9 mouse cellular contexts compared by ENCODE assay signal in genomic region chr5:117134889-117135456, GRCm38 (mm10). TPM values are rescaled to one million over a fixed set of nuclear protein-coding genes. Genes with fewer than 3 reads are reported as not detected.
DNase-seq lines count a peak whose midpoint lies in the region; ATAC-seq and TF ChIP-seq lines count a peak whose summit lies in the region.
"Had no signal": no experiment of that assay in that cellular context is flagged by ENCODE, and none has a peak within 500 bp of the region (broad histone marks: within the 10 kb centered on the region; RNA-seq: fewer than 3 reads in every experiment).

No protein-coding gene starts in this region.

- TF ChIP-seq EP300 in heart, adult 2 months (IDR thresholded peaks at IDR 0.05; ENCODE audit: insufficient read depth, low read depth, low read length): no peak

- peak overlapping the region; percentile 17; the same call in 1 of the 2 replicates for H3K27ac ChIP-seq in heart, adult 2 months
- peak overlapping the region; percentile 98 for H3K27ac ChIP-seq in embryonic fibroblast, embryonic 13.5 days (ENCODE audit: insufficient read depth, low read length)

- intact Hi-C loops in heart, adult 2 months (cut with DNase I): no loop called here

- no peak overlapping the region for H3ac ChIP-seq in myocyte (ENCODE audit: control insufficient read depth, insufficient read length)

- no peak overlapping the region for H3K9ac ChIP-seq in heart, adult 2 months (ENCODE audit: low read depth, low read length)

- peak overlapping the region; percentile 22 for H3K4me2 ChIP-seq in myocyte (ENCODE audit: low read depth)

- no peaks in the 10 kb centered on the region for H3K36me3 ChIP-seq in heart, adult 2 months (ENCODE audit: control insufficient read depth, insufficient read depth, low read length)
- peaks cover 54% of the 10 kb centered on the region for H3K36me3 ChIP-seq in megakaryocyte, embryonic 14.5 days (replicated peaks; ENCODE audit: low read length)
- no peaks in the 10 kb centered on the region for H3K36me3 ChIP-seq in myocyte (ENCODE audit: control insufficient read depth, insufficient read depth)

- no peak for TF ChIP-seq CTCF in heart, adult 2 months (IDR thresholded peaks at IDR 0.05)
- TF ChIP-seq CTCF in embryonic fibroblast, embryonic 13.5 days (IDR thresholded peaks at IDR 0.05; ENCODE audit: borderline replicate concordance, insufficient read depth, low read length): no peak

- no peak for TF ChIP-seq POLR2A in heart, adult 2 months (IDR thresholded peaks at IDR 0.05; ENCODE audit: insufficient read depth, low read depth, low read length)
- TF ChIP-seq POLR2A in embryonic fibroblast, embryonic 13.5 days (IDR thresholded peaks at IDR 0.05; ENCODE audit: low read depth, low read length): no peak
- TF ChIP-seq POLR2A in myocyte (IDR thresholded peaks at IDR 0.05; ENCODE audit: insufficient read length, low read depth): no peak

- H3K79me2 ChIP-seq in heart, adult 2 months (replicated peaks; ENCODE audit: control insufficient read depth, insufficient read depth, low read length): no peaks in the 10 kb centered on the region; the same call in 1 of the 2 replicates
- no peaks in the 10 kb centered on the region for H3K79me2 ChIP-seq in myocyte (ENCODE audit: control insufficient read depth, insufficient read depth)

- 42% methylated on average over 3 of the region's 3 CpGs for WGBS in heart, adult 2 months

- H3K9me3 ChIP-seq in megakaryocyte, embryonic 14.5 days: no peaks in the 10 kb centered on the region

- H3K4me1 ChIP-seq in heart, adult 2 months (ENCODE audit: control insufficient read depth, insufficient read depth, low read length): peaks cover 15% of the 10 kb centered on the region
- peaks cover 78% of the 10 kb centered on the region for H3K4me1 ChIP-seq in megakaryocyte, embryonic 14.5 days
- peaks cover 20% of the 10 kb centered on the region for H3K4me1 ChIP-seq in embryonic fibroblast, embryonic 13.5 days (ENCODE audit: control insufficient read depth, insufficient read depth, low read length)

- no peak overlapping the region for H3K4me3 ChIP-seq in heart, adult 2 months
- H3K4me3 ChIP-seq in megakaryocyte, embryonic 14.5 days (replicated peaks): peak overlapping the region; percentile 96
- no peak overlapping the region for H3K4me3 ChIP-seq in embryonic fibroblast, embryonic 13.5 days (ENCODE audit: insufficient read depth, low read length)
- no peak overlapping the region for H3K4me3 ChIP-seq in myocyte

- no peak for DNase-seq in heart, adult 2 months
- DNase-seq in heart, adult 18-20 months: no peak
- no peak for DNase-seq in adrenal gland, adult 2 months
- no peak for DNase-seq in adrenal gland, adult 18-20 months (ENCODE audit: low spot score in 2 of 2)
- DNase-seq: right cerebral cortex, postnatal 4 days had no signal

- no peaks in the 10 kb centered on the region for H3K27me3 ChIP-seq in heart, adult 2 months (ENCODE audit: control insufficient read depth, insufficient read depth, low read length)
- no peaks in the 10 kb centered on the region for H3K27me3 ChIP-seq in megakaryocyte, embryonic 14.5 days (replicated peaks)
- H3K27me3 ChIP-seq in myocyte (ENCODE audit: control insufficient read depth, insufficient read depth, insufficient read length): no peaks in the 10 kb centered on the region

- no peak for ATAC-seq in megakaryocyte, adult 5-6 weeks (ENCODE audit: poor library complexity, severe bottlenecking)

TF ChIP-seq in myocyte, 11 proteins besides CTCF, POLR2A, EP300 and RAD21:
- TF ChIP-seq MYOD1 (IDR thresholded peaks at IDR 0.05; ENCODE audit: control insufficient read depth in 1 of 3, insufficient read length in 2 of 3, low read depth in 2 of 3) (no peak), USF1 (IDR thresholded peaks at IDR 0.05; ENCODE audit: low read depth) (no peak), E2F4 (IDR thresholded peaks at IDR 0.05; ENCODE audit: insufficient read depth) (no peak), TCF12 (IDR thresholded peaks at IDR 0.05; ENCODE audit: insufficient read depth, poor library complexity, severe bottlenecking) (no peak), MYOG (IDR thresholded peaks at IDR 0.05; ENCODE audit: control insufficient read depth in 1 of 3, insufficient read depth in 1 of 3, insufficient read length in 2 of 3, low read depth in 2 of 3) (no peak), POLR2AphosphoS2 (IDR thresholded peaks at IDR 0.05; ENCODE audit: insufficient read length, low read depth) (no peak), MAX (IDR thresholded peaks at IDR 0.05; ENCODE audit: low read depth) (no peak), SRF (IDR thresholded peaks at IDR 0.05; ENCODE audit: control insufficient read depth, insufficient read length, low read depth) (no peak), TCF3 (IDR thresholded peaks at IDR 0.05; ENCODE audit: insufficient read length, low read depth) (no peak), REST (IDR thresholded peaks at IDR 0.05; ENCODE audit: insufficient read depth, insufficient read length) (no peak), CEBPB (IDR thresholded peaks at IDR 0.05; ENCODE audit: insufficient read depth, poor library complexity, severe bottlenecking) (no peak)

RNA-seq across cellular contexts. Expression of gene Taok3, which starts 15.0 kb away (rescaled TPM):
- 1 to 10 TPM; 6.2 to 7.8 TPM for total RNA-seq in heart, adult 2 months (2021)
- 3.1 and 4.7 TPM in 2 replicates for polyA plus RNA-seq in heart, adult 2 months (2012; rRNA removed)
- 1 to 10 TPM; 5.8 to 7.8 TPM for total RNA-seq in heart, adult 18-20 months (2021)
- polyA plus RNA-seq in megakaryocyte, embryonic 14.5 days (2012; ENCODE audit: insufficient read depth, low replicate concordance): 75.0 and 157 TPM in 2 replicates
- 73.8 and 80.2 TPM in 2 replicates for total RNA-seq in megakaryocyte, adult 5-6 weeks (2015)
- 57.5 and 72.8 TPM in 2 replicates for total RNA-seq in megakaryocyte, adult 5-6 weeks (2017)
- 25.1 and 33.9 TPM in 2 replicates for polyA plus RNA-seq in embryonic fibroblast, embryonic 13.5 days (2011; ENCODE audit: insufficient read length, low read depth, missing spikeins)
- polyA plus RNA-seq in myocyte (2012; fragmentation: generic; extraction: Trizol): 7.7 TPM
- total RNA-seq in adrenal gland, adult 2 months (2021): 10 to 100 TPM; 30.9 to 36.0 TPM
- polyA plus RNA-seq in adrenal gland, adult 2 months (2012; rRNA removed): 5.4 and 9.0 TPM in 2 replicates
- 10 to 100 TPM; 33.0 to 35.9 TPM for total RNA-seq in adrenal gland, adult 18-20 months (2021)

RNA-seq across cellular contexts. Expression of gene Suds3, which starts 19.1 kb away (rescaled TPM):
- total RNA-seq in heart, adult 2 months (2021): 100 to 1,000 TPM in 1 of 2 experiments, 10 to 100 TPM in 1; 76.8 to 112 TPM
- 44.7 and 55.9 TPM in 2 replicates for polyA plus RNA-seq in heart, adult 2 months (2012; rRNA removed)
- 10 to 100 TPM; 84.8 to 92.0 TPM for total RNA-seq in heart, adult 18-20 months (2021)
- polyA plus RNA-seq in megakaryocyte, embryonic 14.5 days (2012; ENCODE audit: insufficient read depth, low replicate concordance): 37.1 and 38.0 TPM in 2 replicates
- 18.0 and 18.8 TPM in 2 replicates for total RNA-seq in megakaryocyte, adult 5-6 weeks (2015)
- total RNA-seq in megakaryocyte, adult 5-6 weeks (2017): 93.5 and 102 TPM in 2 replicates
- 55.7 and 72.1 TPM in 2 replicates for polyA plus RNA-seq in embryonic fibroblast, embryonic 13.5 days (2011; ENCODE audit: insufficient read length, low read depth, missing spikeins)
- 77.0 TPM for polyA plus RNA-seq in myocyte (2012; fragmentation: generic; extraction: Trizol)
- 100 to 1,000 TPM; 106 to 144 TPM for total RNA-seq in adrenal gland, adult 2 months (2021)
- 61.5 and 68.0 TPM in 2 replicates for polyA plus RNA-seq in adrenal gland, adult 2 months (2012; rRNA removed)
- 100 to 1,000 TPM; 103 to 120 TPM for total RNA-seq in adrenal gland, adult 18-20 months (2021)
